Mouse (Mus musculus): ENCODE data around the gene Igfbp2. TPM values are rescaled to one million over a fixed set of nuclear protein-coding genes. Genes with fewer than 3 reads are reported as not detected.

The Igfbp2 gene
- polyA plus RNA-seq, 1 experiment from 2014 or later: 479 TPM

- peaks cover 78% of the 10 kb centered on the region for H3K4me1 ChIP-seq
- H3K27ac ChIP-seq (replicated peaks): peak overlapping the region; percentile 72
- DNase-seq (ENCODE audit: low spot score): peak; percentile 86
- H3K27me3 ChIP-seq (replicated peaks; ENCODE audit: low read depth, poor library complexity, severe bottlenecking): peaks cover 56% of the 10 kb centered on the region
- peak overlapping the region; percentile 67 for H3K4me3 ChIP-seq
- under 1% methylated on average over 20 of the region's 20 CpGs for WGBS
- H3K9me3 ChIP-seq: no peaks in the 10 kb centered on the region
- H3K36me3 ChIP-seq (replicated peaks): peaks cover 12% of the 10 kb centered on the region; the same call in 1 of the 2 replicates
Observed at GRCm38 (mm10) chr1:72870615-72871336, 46.5 kb downstream of the Igfbp2 start.

GRCm38 (mm10) chr1:72871337-72871696 is 47.0 kb downstream of the Igfbp2 start:
- H3K4me1 ChIP-seq: peaks cover 79% of the 10 kb centered on the region
- peak overlapping the region; percentile 72 for H3K27ac ChIP-seq (replicated peaks)

GRCm38 (mm10) chr1:72871697-72872411 is 47.6 kb downstream of the Igfbp2 start:
- Histone ChIP-seq H3K27ac (replicated peaks) (peak overlapping the region; percentile 72), H3K9me3 (no peaks in the 10 kb centered on the region), H3K4me3 (peak overlapping the region; percentile 67), H3K27me3 (replicated peaks; ENCODE audit: low read depth, poor library complexity, severe bottlenecking) (peaks cover 67% of the 10 kb centered on the region), H3K4me1 (peaks cover 79% of the 10 kb centered on the region), H3K36me3 (replicated peaks) (peaks cover 7% of the 10 kb centered on the region; the same call in 1 of the 2 replicates)
- under 1% methylated on average over 34 of the region's 34 CpGs for whole genome bisulfite sequencing
- DNase-seq (ENCODE audit: low spot score): peak; percentile 58

More at GRCm38 (mm10) chr1:72871337-72871696, 47.0 kb downstream of the Igfbp2 start:
- H3K36me3 ChIP-seq (replicated peaks): peaks cover 9% of the 10 kb centered on the region; the same call in 1 of the 2 replicates
- H3K27me3 ChIP-seq (replicated peaks; ENCODE audit: low read depth, poor library complexity, severe bottlenecking): peaks cover 62% of the 10 kb centered on the region
- peak overlapping the region; percentile 67 for H3K4me3 ChIP-seq
- no peaks in the 10 kb centered on the region for H3K9me3 ChIP-seq
- DNase-seq (ENCODE audit: low spot score): peak; percentile 54
- under 1% methylated on average over 6 of the region's 6 CpGs for WGBS

- no peaks in the 10 kb centered on the region for H3K9me3 ChIP-seq
- under 1% methylated on average over 8 of the region's 8 CpGs for WGBS
- peak; percentile 93 for DNase-seq (ENCODE audit: low spot score)
- peaks cover 74% of the 10 kb centered on the region for H3K27me3 ChIP-seq (replicated peaks; ENCODE audit: low read depth, poor library complexity, severe bottlenecking)
- H3K4me1 ChIP-seq: peaks cover 76% of the 10 kb centered on the region
- H3K4me3 ChIP-seq: peak overlapping the region; percentile 67
- H3K27ac ChIP-seq (replicated peaks): peak overlapping the region; percentile 84
- H3K36me3 ChIP-seq (replicated peaks): peaks cover 5% of the 10 kb centered on the region; the same call in 1 of the 2 replicates
Observed at GRCm38 (mm10) chr1:72872521-72872920, 48.2 kb downstream of the Igfbp2 start.

GRCm38 (mm10) chr1:72873078-72873477 is 48.8 kb downstream of the Igfbp2 start:
- peaks cover 77% of the 10 kb centered on the region for H3K27me3 ChIP-seq (replicated peaks; ENCODE audit: low read depth, poor library complexity, severe bottlenecking)
- DNase-seq (ENCODE audit: low spot score): peak; percentile 49
- H3K27ac ChIP-seq (replicated peaks): peak overlapping the region; percentile 84

GRCm38 (mm10) chr1:72873511-72874286 is 49.4 kb downstream of the Igfbp2 start:
- Histone ChIP-seq H3K4me1 (peaks cover 82% of the 10 kb centered on the region), H3K27me3 (replicated peaks; ENCODE audit: low read depth, poor library complexity, severe bottlenecking) (peaks cover 79% of the 10 kb centered on the region), H3K27ac (replicated peaks) (peak overlapping the region; percentile 84), H3K4me3 (peak overlapping the region; percentile 67), H3K9me3 (no peaks in the 10 kb centered on the region), H3K36me3 (replicated peaks) (0 out of 2 replicates have a peak, but pooled peaks cover 3% of the 10 kb centered on the region)
- under 1% methylated on average over 43 of the region's 43 CpGs for WGBS
- DNase-seq (ENCODE audit: low spot score): peak; percentile 75

More at GRCm38 (mm10) chr1:72873078-72873477, 48.8 kb downstream of the Igfbp2 start:
- peak overlapping the region; percentile 67 for H3K4me3 ChIP-seq
- 0 out of 2 replicates have a peak, but pooled peaks cover 3% of the 10 kb centered on the region for H3K36me3 ChIP-seq (replicated peaks)
- under 1% methylated on average over 16 of the region's 16 CpGs for WGBS
- no peaks in the 10 kb centered on the region for H3K9me3 ChIP-seq
- H3K4me1 ChIP-seq: peaks cover 77% of the 10 kb centered on the region

- Histone ChIP-seq H3K4me1 (peaks cover 80% of the 10 kb centered on the region), H3K36me3 (replicated peaks) (no peaks in the 10 kb centered on the region), H3K27ac (replicated peaks) (peak within 1 kb of the TSS; percentile 84), H3K4me3 (peak within 1 kb of the TSS; percentile 67), H3K27me3 (replicated peaks; ENCODE audit: low read depth, poor library complexity, severe bottlenecking) (peaks cover 73% of the 10 kb centered on the region), H3K9me3 (no peaks in the 10 kb centered on the region)
- WGBS: under 1% methylated on average over 38 of the region's 38 CpGs
- peak; percentile 85 for DNase-seq (ENCODE audit: low spot score)
Observed at GRCm38 (mm10) chr1:72874287-72875211, 50.2 kb downstream of the Igfbp2 start, which contains the start of gene Igfbp5. Gene Igfbp5 (minus strand): TSS chr1:72874884.

GRCm38 (mm10) chr1:72875708-72876107 is 51.4 kb downstream of the Igfbp2 start:
- Histone ChIP-seq H3K27me3 (replicated peaks; ENCODE audit: low read depth, poor library complexity, severe bottlenecking) (peaks cover 71% of the 10 kb centered on the region), H3K27ac (replicated peaks) (peak overlapping the region; percentile 84; the same call in 1 of the 2 replicates), H3K9me3 (no peaks in the 10 kb centered on the region), H3K4me3 (peak overlapping the region; percentile 67), H3K36me3 (replicated peaks) (no peaks in the 10 kb centered on the region), H3K4me1 (peaks cover 69% of the 10 kb centered on the region)
- no peak for DNase-seq (ENCODE audit: low spot score)
- WGBS: 2% methylated on average over 3 of the region's 3 CpGs

GRCm38 (mm10) chr1:72876111-72876510 is 51.8 kb downstream of the Igfbp2 start:
- Histone ChIP-seq H3K36me3 (replicated peaks) (no peaks in the 10 kb centered on the region), H3K27ac (replicated peaks) (0 out of 2 replicates have a peak overlapping the region, but pooled peaks have one; percentile 30), H3K4me1 (peaks cover 65% of the 10 kb centered on the region), H3K9me3 (no peaks in the 10 kb centered on the region), H3K4me3 (no peak overlapping the region), H3K27me3 (replicated peaks; ENCODE audit: low read depth, poor library complexity, severe bottlenecking) (peaks cover 71% of the 10 kb centered on the region)
- 53% methylated on average over 3 of the region's 3 CpGs for WGBS
- DNase-seq (ENCODE audit: low spot score): no peak

- no peaks in the 10 kb centered on the region for H3K36me3 ChIP-seq (replicated peaks)
- DNase-seq (ENCODE audit: low spot score): peak; percentile 56
- H3K4me3 ChIP-seq: 0 out of 2 replicates have a peak overlapping the region, but pooled peaks have one; percentile 21
- H3K27ac ChIP-seq (replicated peaks): peak overlapping the region; percentile 66
- H3K27me3 ChIP-seq (replicated peaks; ENCODE audit: low read depth, poor library complexity, severe bottlenecking): peaks cover 59% of the 10 kb centered on the region
- no peaks in the 10 kb centered on the region for H3K9me3 ChIP-seq
- peaks cover 51% of the 10 kb centered on the region for H3K4me1 ChIP-seq
- 4% methylated on average over 3 of the region's 3 CpGs for WGBS
Observed at GRCm38 (mm10) chr1:72877892-72878291, 53.6 kb downstream of the Igfbp2 start.

Data from embryonic facial prominence, embryonic 10.5 days (tissue).